Mouse (Mus musculus) layer of hippocampus, adult 9-11 months (tissue): Measurements from ENCODE around the gene Cdkl5.

Experiments used
- DNase-seq: peaks from one replicate; pipeline ENCODE4 v3.0.0; 2022

Cdkl5 gene

GRCm38 (mm10) chrX:160994543-160995121 lies at the start of gene Cdkl5:
TSS of gene Cdkl5 (minus strand) at chrX:160994704.
- DNase-seq = peak; percentile 96

- peak; percentile 12 for DNase-seq
Observed at GRCm38 (mm10) chrX:161033235-161033803, 38.8 kb upstream of the Cdkl5 start.

GRCm38 (mm10) chrX:161032423-161032822 lies 37.9 kb upstream of the Cdkl5 start:
- no peak for DNase-seq

- no peak for DNase-seq
Observed at GRCm38 (mm10) chrX:161030233-161030632, 35.7 kb upstream of the Cdkl5 start.

GRCm38 (mm10) chrX:161024475-161024874 lies 30.0 kb upstream of the Cdkl5 start:
- DNase-seq = no peak

- DNase-seq = no peak
Observed at GRCm38 (mm10) chrX:161021548-161021947, 27.0 kb upstream of the Cdkl5 start.

GRCm38 (mm10) chrX:161018179-161018578 lies 23.7 kb upstream of the Cdkl5 start:
- no peak for DNase-seq

- DNase-seq = no peak
Observed at GRCm38 (mm10) chrX:161006272-161006671, 11.8 kb upstream of the Cdkl5 start.

GRCm38 (mm10) chrX:160996051-160996450 lies 1.5 kb upstream of the Cdkl5 start:
- DNase-seq = no peak

- DNase-seq = peak; percentile 60
Observed at GRCm38 (mm10) chrX:160995131-160995667, 695 bp upstream of the Cdkl5 start.

- no peak for DNase-seq
Observed at GRCm38 (mm10) chrX:160993749-160994539, 560 bp downstream of the Cdkl5 start.

- DNase-seq = no peak
Observed at GRCm38 (mm10) chrX:160992703-160993102, 1.8 kb downstream of the Cdkl5 start.

- DNase-seq = no peak
Observed at GRCm38 (mm10) chrX:160990276-160990675, 4.2 kb downstream of the Cdkl5 start.

- no peak for DNase-seq
Observed at GRCm38 (mm10) chrX:160977919-160978318, 16.6 kb downstream of the Cdkl5 start.

- no peak for DNase-seq
Observed at GRCm38 (mm10) chrX:160971991-160972545, 22.4 kb downstream of the Cdkl5 start.

GRCm38 (mm10) chrX:160958593-160959131 lies 35.8 kb downstream of the Cdkl5 start:
- DNase-seq = no peak

- peak; percentile 13 for DNase-seq
Observed at GRCm38 (mm10) chrX:160949583-160949982, 44.9 kb downstream of the Cdkl5 start.

- DNase-seq = no peak
Observed at GRCm38 (mm10) chrX:160944722-160945121, 49.8 kb downstream of the Cdkl5 start.

- DNase-seq = no peak
Observed at GRCm38 (mm10) chrX:160935541-160935940, 59.0 kb downstream of the Cdkl5 start.

GRCm38 (mm10) chrX:160930656-160931055 lies 63.8 kb downstream of the Cdkl5 start:
- DNase-seq = no peak

GRCm38 (mm10) chrX:160928870-160929269 lies 65.6 kb downstream of the Cdkl5 start:
- no peak for DNase-seq

GRCm38 (mm10) chrX:160919022-160919637 lies 75.4 kb downstream of the Cdkl5 start:
- DNase-seq = no peak

GRCm38 (mm10) chrX:160906952-160907351 lies 87.6 kb downstream of the Cdkl5 start, which contains the start of gene Gja6:
TSS of gene Gja6 (minus strand) at chrX:160907052.
- DNase-seq = no peak
